Mouse (Mus musculus) central nervous system, embryonic 14 days (tissue): ENCODE results near the gene Slc23a2. TPM values are rescaled to one million over a fixed set of nuclear protein-coding genes. Genes with fewer than 3 reads are reported as not detected.

Experiments used
- polyA plus RNA-seq: library from polyadenylated mRNA; depleted of rRNA; stranded (reverse); fragments of >200 nt; gene quantifications from 2 replicates; pipeline ENCODE4 v1.2.3, GENCODE M21; 2012; rRNA removed

Slc23a2 gene
- 31.2 and 31.8 TPM in 2 replicates for polyA plus RNA-seq

DNA sequence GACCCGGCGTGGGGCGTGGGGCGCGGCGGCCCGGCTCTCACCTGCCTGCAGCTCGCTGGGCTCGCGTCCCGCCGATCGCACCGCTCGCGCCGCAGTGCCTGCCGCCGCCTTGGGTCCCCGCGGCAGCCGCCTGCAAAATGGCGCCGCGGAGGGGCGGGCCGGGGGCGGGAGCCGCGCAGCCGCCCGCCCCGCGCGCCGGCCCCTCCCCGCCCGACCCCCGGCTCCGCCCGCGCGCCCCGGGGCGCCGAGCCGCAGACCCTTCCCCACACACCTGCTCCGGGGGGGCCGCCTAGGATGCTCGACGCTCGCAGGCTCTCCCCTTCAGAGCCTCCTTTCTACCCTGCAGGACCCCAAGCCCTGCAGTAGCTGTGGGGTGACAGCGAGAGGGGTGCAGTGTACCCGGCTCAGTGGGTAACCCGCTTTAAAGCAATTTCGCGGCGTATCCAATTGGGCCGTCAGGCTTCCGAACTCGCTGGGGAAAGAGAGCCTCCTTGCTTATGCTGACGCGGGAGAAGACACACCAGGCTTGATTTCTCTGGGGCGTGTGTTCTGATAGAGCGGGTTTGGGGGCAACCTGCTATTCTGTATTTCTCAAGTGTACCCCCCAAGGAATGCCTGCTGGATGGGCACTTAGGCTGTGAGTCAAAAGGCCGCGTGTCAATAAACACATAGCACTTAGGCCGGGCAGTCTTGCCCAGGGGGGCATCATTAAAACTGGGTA is at the start of gene Slc23a2:
Slc23a2 (minus strand) TSS at position 138 of the 721 bp plus-strand sequence.

DNA sequence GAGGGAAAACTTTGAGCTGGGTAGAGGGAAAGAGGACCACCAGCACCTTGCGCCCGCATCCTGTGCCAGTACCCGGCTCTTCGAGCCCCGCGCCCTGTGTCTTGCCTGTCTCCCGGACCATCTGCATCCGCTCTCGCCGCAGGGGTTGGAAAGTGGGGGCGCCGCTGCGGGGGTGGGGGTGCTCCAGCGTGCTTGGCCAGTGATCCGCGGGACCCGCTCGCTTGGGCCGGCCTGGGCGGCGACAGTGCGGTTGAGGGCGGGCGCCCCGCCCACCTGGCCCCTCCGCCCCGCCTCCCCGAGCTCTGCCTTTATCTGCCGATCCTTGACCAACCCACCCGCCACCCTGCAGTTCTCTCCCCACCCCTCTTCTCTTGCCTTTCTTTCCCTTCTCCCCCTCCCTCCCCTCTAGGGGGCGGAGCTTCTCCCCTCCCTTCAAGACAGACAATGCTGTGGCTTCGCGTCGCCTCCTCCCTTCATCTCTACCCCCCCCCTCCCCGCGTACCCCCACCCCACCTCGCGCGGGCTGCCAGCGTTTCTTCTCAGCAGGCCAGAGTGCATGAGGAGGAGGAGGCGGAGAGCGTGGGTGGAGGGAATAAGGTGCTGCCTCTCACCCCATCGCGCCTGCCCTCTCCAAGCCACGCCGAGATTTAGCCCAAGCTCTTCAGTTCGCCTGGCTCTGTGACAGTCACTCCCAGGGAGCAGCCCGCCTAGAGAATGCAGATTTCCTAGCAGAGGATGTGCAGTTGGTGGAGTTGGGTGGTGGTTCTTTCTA is 115.1 kb downstream of the Slc23a2 start, which contains the start of gene Rassf2:
Rassf2 (minus strand) TSS at position 613 of the 772 bp plus-strand sequence.

Other genes starting within 250 kb of the Slc23a2 start
- 86.1 and 91.7 TPM in 2 replicates for gene Prnp, start 235.2 kb downstream of the Slc23a2 start, polyA plus RNA-seq
- 0.06 TPM in 1 of 2 replicates, not detected in the other for gene Prn, start 235.2 kb downstream of the Slc23a2 start, polyA plus RNA-seq
- gene Prnd, start 194.2 kb downstream of the Slc23a2 start, polyA plus RNA-seq, result 11.5 and 18.3 TPM in 2 replicates
- gene Rassf2, start 114.8 kb downstream of the Slc23a2 start, polyA plus RNA-seq, result 25.1 and 25.6 TPM in 2 replicates
- gene Tmem230, start 102.7 kb upstream of the Slc23a2 start, polyA plus RNA-seq, result 65.4 and 66.4 TPM in 2 replicates
- 212 and 274 TPM in 2 replicates for gene Pcna, start 108.2 kb upstream of the Slc23a2 start, polyA plus RNA-seq
- gene Cds2, start 118.0 kb upstream of the Slc23a2 start, polyA plus RNA-seq, result 44.1 and 44.8 TPM in 2 replicates
- gene Prokr2, start 240.3 kb upstream of the Slc23a2 start, polyA plus RNA-seq, result 2.7 TPM in 2 replicates